Mouse (Mus musculus): Measurements from ENCODE around the gene Casp6. TPM values are rescaled to one million over a fixed set of nuclear protein-coding genes. Genes with fewer than 3 reads are reported as not detected.

The Casp6 gene
- polyA plus RNA-seq, 1 experiment from 2014 or later: 62.3 TPM

DNA sequence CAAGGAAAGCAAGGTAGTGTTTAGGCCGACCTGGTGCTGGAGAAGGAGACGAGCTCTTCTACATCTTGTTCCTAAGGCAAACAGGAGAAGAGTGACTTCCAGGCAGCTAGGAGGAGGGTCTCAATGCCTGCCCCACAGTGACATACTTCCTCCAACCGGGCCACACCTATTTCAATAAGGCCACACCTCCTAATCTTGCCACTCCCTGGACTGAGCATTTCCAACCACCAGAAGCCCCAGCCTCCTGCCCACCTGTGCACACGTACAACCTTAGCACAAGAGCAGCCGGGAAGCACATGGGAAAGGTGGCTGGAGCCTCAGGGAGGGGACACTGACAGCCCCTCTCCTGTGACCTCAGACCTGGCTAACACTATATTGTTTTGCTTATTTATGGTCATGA lies 9.2 kb upstream of the Casp6 start:
- H3K9ac ChIP-seq: no peak overlapping the region
- no peak overlapping the region for H3K4me3 ChIP-seq
- H3K4me2 ChIP-seq (replicated peaks): no peak overlapping the region
- ATAC-seq (ENCODE audit: low FRiP score): no peak
- H3K9me3 ChIP-seq (replicated peaks): no peaks in the 10 kb centered on the region
- WGBS: 84% methylated on average over 5 of the region's 5 CpGs
- H3K4me1 ChIP-seq: no peaks in the 10 kb centered on the region
- H3K36me3 ChIP-seq: peaks cover 17% of the 10 kb centered on the region
- H3K27ac ChIP-seq: no peak overlapping the region
- H3K27me3 ChIP-seq: no peaks in the 10 kb centered on the region

DNA sequence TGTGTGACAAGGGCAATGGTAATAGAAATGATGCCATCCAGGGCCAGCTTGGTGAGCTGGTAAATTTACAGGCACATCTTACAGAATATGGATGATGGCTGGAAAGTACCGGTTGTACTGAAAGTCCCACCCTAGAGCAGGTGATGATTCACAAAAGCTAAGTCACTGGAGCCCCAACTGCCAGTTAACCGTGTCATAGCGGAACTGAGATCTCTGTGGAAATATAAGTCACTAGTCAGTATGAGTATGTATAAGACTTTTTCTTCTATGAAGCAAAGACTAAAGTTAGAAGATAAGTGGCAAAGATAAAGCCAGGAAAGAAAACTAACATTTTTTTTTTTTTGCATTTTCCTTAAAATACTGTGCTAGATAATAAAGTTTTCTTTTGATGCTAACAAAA lies 8.1 kb upstream of the Casp6 start:
- Histone ChIP-seq H3K27me3 (no peaks in the 10 kb centered on the region), H3K9me3 (replicated peaks) (no peaks in the 10 kb centered on the region), H3K36me3 (peaks cover 17% of the 10 kb centered on the region), H3K27ac (no peak overlapping the region), H3K4me2 (replicated peaks) (no peak overlapping the region), H3K9ac (no peak overlapping the region), H3K4me3 (no peak overlapping the region), H3K4me1 (no peaks in the 10 kb centered on the region)
- WGBS: 89% methylated on average over 3 of the region's 3 CpGs
- ATAC-seq (ENCODE audit: low FRiP score): no peak

DNA sequence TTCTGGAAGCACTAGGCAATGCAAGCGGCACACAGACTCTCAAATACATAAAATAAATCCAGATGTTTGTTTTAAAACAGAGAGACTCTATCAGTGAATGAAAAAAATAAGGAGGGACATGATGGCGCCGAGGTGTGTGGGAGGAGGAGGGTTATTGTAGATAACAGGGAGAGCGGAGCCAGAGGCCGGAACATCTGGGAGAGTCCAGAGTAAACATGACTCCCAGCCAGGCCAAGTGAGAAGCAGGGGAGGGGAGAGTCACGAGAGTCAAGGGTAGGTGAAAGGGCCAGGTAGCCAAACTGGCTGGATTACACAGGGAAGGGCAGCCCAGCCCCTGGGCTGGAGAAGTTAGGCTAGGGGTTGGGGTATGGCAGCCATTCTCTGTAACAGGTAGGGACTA lies 4.6 kb upstream of the Casp6 start:
- peaks cover 2% of the 10 kb centered on the region; the same call in 1 of the 2 replicates for H3K4me1 ChIP-seq
- H3K4me3 ChIP-seq: no peak overlapping the region
- H3K9me3 ChIP-seq (replicated peaks): no peaks in the 10 kb centered on the region
- no peak overlapping the region for H3K9ac ChIP-seq
- H3K27me3 ChIP-seq: no peaks in the 10 kb centered on the region
- H3K4me2 ChIP-seq (replicated peaks): no peak overlapping the region
- WGBS: 82% methylated on average over 6 of the region's 6 CpGs
- H3K27ac ChIP-seq: no peak overlapping the region
- no peak for ATAC-seq (ENCODE audit: low FRiP score)
- peaks cover 6% of the 10 kb centered on the region; the same call in 1 of the 2 replicates for H3K36me3 ChIP-seq

DNA sequence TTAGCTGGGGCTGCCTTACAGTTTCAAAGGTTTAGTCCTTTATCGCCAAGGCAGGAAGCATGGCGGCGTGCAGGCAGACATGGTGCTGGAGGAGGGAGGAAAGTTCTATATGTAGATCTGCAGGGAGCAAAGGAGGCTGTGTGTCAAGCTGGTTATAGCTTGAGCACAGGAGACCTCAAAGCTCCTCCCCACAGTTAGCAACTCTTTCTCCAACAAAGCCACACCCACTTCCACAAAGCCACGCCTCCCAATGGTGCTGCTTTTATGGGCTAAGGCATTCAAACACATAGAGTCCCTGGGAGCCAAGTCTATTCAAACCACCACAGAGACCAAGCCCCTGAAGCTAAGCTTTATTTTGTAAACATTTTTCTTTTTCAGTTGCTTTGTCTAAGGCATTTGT lies 2.3 kb upstream of the Casp6 start:
- H3K4me1 ChIP-seq: peaks cover 13% of the 10 kb centered on the region
- no peaks in the 10 kb centered on the region for H3K27me3 ChIP-seq
- no peak overlapping the region for H3K4me3 ChIP-seq
- H3K27ac ChIP-seq: no peak overlapping the region
- ATAC-seq (ENCODE audit: low FRiP score): no peak
- H3K9ac ChIP-seq: no peak overlapping the region
- 62% methylated on average over 4 of the region's 4 CpGs for WGBS
- H3K4me2 ChIP-seq (replicated peaks): no peak overlapping the region
- H3K9me3 ChIP-seq (replicated peaks): no peaks in the 10 kb centered on the region
- no peaks in the 10 kb centered on the region for H3K36me3 ChIP-seq

DNA sequence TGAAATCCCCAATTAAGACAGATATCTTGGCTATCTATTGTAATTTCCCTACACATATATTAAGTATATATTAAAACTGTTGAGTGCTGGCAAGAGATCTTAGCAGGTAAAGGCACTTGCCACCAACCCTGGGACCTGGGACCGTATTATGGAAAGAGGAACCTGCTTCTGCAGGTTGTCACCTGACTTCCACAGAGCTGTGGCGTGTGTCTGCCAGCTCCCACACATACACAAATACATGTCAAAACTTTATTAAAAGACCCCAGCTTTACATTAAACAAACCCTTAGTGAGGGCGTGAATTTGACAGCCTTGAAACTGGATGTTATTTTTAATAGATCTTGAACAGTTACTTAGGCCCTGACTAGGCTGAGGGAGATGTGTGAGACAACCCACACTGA lies 2.1 kb downstream of the Casp6 start:
- 93% methylated on average over 3 of the region's 3 CpGs for WGBS
- H3K9ac ChIP-seq: no peak overlapping the region
- no peak overlapping the region for H3K4me3 ChIP-seq
- no peak overlapping the region for H3K4me2 ChIP-seq (replicated peaks)
- H3K36me3 ChIP-seq: 0 out of 2 replicates have a peak, but pooled peaks cover 1% of the 10 kb centered on the region
- ATAC-seq (ENCODE audit: low FRiP score): no peak
- H3K27me3 ChIP-seq: no peaks in the 10 kb centered on the region
- peaks cover 13% of the 10 kb centered on the region for H3K4me1 ChIP-seq
- H3K27ac ChIP-seq: no peak overlapping the region
- H3K9me3 ChIP-seq (replicated peaks): no peaks in the 10 kb centered on the region

DNA sequence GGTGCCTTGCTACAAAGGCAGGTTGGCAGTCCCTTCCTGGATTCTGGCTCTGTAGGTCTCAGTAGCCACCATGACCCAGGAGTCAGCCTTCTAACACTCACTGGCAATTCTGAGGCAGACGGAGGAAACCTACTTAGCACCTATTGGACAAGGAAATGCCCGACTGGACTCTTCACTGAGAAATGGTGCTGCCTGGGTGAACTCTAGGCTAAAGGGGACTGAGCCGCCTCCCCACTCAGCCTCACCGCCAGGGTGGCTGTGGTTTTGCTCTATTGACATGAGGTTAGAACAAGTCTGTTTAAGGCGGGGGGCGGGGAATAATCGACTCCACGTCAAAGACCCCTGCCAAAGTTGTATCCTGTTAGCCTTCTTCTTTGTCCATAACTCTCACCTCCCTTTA lies 2.6 kb downstream of the Casp6 start:
- 89% methylated on average over 8 of the region's 8 CpGs for WGBS
- no peak overlapping the region for H3K4me2 ChIP-seq (replicated peaks)
- ATAC-seq (ENCODE audit: low FRiP score): no peak

DNA sequence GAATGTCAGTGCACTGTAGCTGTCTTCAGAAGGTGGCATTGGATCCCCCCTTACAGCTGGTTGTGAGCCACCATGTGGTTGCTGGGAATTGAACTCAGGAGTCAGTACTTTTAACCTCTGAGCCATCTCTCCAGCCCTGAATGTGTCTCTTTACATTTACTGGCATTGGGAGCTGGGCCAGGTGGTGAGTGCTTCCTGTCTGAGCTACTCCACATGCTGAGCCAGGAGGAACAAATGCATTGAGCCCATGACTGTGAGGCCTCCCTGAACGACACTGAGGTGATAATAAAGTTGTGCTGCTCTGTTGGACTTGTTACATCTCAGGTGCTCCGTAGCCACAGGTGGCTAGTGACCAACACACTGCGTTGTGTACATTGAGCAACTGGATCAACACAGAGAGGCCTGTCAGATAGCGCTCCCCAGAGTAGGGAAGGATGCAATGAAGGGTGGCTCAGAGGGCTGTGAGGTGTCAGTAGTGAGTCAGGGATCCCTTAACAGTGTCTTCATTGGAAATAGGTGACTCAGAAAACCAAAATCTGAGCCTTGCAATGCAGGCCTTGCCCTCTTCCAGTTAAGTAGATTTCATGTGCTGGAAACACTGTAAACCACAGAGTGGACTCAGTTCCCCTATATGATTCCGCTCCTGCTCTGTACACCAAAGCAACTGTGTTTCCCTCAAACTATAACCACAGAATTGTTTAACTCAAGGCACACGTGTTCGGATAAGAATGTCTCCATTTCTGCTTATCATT lies 3.3 kb downstream of the Casp6 start:
- H3K36me3 ChIP-seq: peaks cover 13% of the 10 kb centered on the region
- H3K9ac ChIP-seq: no peak overlapping the region
- H3K27me3 ChIP-seq: no peaks in the 10 kb centered on the region
- H3K4me1 ChIP-seq: peaks cover 13% of the 10 kb centered on the region
- no peak overlapping the region for H3K27ac ChIP-seq
- 90% methylated on average over 7 of the region's 7 CpGs for WGBS
- no peak overlapping the region for H3K4me2 ChIP-seq (replicated peaks)
- H3K4me3 ChIP-seq: no peak overlapping the region
- no peak for ATAC-seq (ENCODE audit: low FRiP score)
- H3K9me3 ChIP-seq (replicated peaks): no peaks in the 10 kb centered on the region

More for the DNA sequence above, 2.6 kb downstream of the Casp6 start:
- H3K9me3 ChIP-seq (replicated peaks): no peaks in the 10 kb centered on the region
- peaks cover 6% of the 10 kb centered on the region for H3K36me3 ChIP-seq
- H3K27me3 ChIP-seq: no peaks in the 10 kb centered on the region
- H3K4me1 ChIP-seq: peaks cover 13% of the 10 kb centered on the region
- no peak overlapping the region for H3K27ac ChIP-seq
- no peak overlapping the region for H3K4me3 ChIP-seq
- H3K9ac ChIP-seq: no peak overlapping the region

DNA sequence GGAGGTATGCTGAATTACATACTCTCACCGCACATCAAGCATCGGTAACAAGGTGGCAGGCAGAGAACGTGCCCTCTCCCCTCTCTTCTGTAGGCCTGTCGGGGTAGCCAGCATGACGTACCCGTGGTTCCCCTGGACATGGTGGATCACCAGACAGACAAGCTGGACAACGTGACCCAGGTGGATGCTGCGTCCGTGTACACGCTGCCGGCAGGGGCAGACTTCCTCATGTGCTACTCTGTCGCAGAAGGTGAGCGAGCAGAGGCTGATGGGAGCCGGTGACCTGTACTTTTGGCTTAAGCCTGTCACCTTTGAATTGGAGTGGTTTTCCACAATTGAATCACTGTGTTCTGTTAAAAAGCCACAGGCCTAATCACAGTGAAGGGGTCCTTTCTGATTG lies 10.8 kb downstream of the Casp6 start:
- H3K9me3 ChIP-seq (replicated peaks): no peaks in the 10 kb centered on the region
- WGBS: 91% methylated on average over 14 of the region's 14 CpGs
- H3K27ac ChIP-seq: no peak overlapping the region
- no peak overlapping the region for H3K4me2 ChIP-seq (replicated peaks)
- no peak overlapping the region for H3K9ac ChIP-seq
- peaks cover 41% of the 10 kb centered on the region for H3K36me3 ChIP-seq
- no peak overlapping the region for H3K4me3 ChIP-seq
- H3K4me1 ChIP-seq: no peaks in the 10 kb centered on the region
- H3K27me3 ChIP-seq: no peaks in the 10 kb centered on the region
- no peak for ATAC-seq (ENCODE audit: low FRiP score)

DNA sequence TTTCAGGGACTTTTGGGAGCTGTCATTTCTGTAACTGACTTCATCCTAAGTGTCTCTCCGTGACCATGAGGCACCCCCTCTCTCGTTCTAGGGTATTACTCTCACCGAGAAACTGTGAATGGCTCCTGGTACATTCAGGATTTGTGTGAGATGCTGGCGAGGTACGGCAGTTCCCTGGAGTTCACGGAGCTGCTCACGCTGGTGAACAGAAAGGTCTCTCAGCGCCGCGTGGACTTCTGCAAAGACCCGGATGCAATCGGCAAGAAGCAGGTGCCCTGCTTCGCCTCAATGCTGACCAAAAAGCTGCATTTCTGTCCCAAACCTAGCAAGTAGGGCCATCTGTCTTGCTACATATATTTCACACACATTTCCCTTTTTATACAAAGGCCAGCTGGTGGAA lies 12.0 kb downstream of the Casp6 start:
- Histone ChIP-seq H3K4me1 (no peaks in the 10 kb centered on the region), H3K36me3 (peaks cover 41% of the 10 kb centered on the region), H3K9ac (no peak overlapping the region), H3K9me3 (replicated peaks) (no peaks in the 10 kb centered on the region), H3K4me2 (replicated peaks) (no peak overlapping the region), H3K27ac (no peak overlapping the region), H3K4me3 (no peak overlapping the region), H3K27me3 (no peaks in the 10 kb centered on the region)
- 96% methylated on average over 13 of the region's 13 CpGs for WGBS
- ATAC-seq (ENCODE audit: low FRiP score): no peak

DNA sequence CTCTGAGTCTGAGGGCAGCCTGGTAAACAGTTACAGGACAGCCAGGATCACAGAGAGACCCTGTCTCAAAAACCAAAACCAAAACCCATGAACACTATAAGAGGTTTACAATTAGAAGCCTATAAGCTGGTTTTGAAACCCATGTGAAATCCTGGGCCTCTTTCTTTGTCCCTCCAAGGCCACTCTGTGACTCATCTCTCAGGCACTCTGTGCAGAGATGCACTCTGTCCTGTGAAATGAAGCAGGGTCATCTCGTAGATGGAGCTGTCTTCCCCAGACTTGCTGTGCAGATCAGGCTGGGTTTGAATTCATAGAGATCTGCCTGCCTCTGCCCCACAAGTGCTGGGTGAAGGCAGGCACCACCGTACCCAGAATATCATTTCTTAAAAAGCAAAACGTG lies 16.2 kb downstream of the Casp6 start:
- Histone ChIP-seq H3K4me1 (no peaks in the 10 kb centered on the region), H3K36me3 (peaks cover 11% of the 10 kb centered on the region), H3K4me3 (no peak overlapping the region), H3K27me3 (no peaks in the 10 kb centered on the region), H3K9ac (no peak overlapping the region), H3K4me2 (replicated peaks) (no peak overlapping the region), H3K9me3 (replicated peaks) (no peaks in the 10 kb centered on the region), H3K27ac (no peak overlapping the region)
- WGBS: 82% methylated on average over 3 of the region's 3 CpGs
- ATAC-seq (ENCODE audit: low FRiP score): no peak

DNA sequence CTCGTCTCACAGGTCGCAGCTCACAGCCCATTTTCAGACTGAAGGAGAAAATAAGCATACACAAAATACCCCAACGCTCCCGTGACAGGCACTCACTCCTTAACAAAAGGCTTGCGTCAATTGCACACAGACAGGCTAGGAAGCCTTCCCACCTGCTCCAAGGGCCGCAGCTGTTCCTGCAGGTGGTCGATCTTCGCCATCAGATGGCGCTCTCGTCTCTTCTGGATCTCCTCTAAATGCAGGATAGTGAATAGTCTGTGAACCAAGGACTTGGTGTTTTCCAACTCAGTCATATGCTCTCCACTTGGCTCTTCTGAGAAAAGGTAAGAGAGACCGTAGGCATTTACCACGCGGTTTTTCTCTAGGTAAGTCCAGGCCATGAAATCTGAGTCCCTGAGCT lies 17.2 kb downstream of the Casp6 start:
- Histone ChIP-seq H3K27ac (no peak overlapping the region), H3K9me3 (replicated peaks) (no peaks in the 10 kb centered on the region), H3K4me1 (no peaks in the 10 kb centered on the region), H3K9ac (no peak overlapping the region), H3K36me3 (peaks cover 3% of the 10 kb centered on the region; the same call in 1 of the 2 replicates), H3K4me2 (replicated peaks) (no peak overlapping the region; the same call in 1 of the 2 replicates), H3K27me3 (no peaks in the 10 kb centered on the region), H3K4me3 (no peak overlapping the region)
- peak; percentile 73 for ATAC-seq (ENCODE audit: low FRiP score)
- WGBS: 16% methylated on average over 13 of the region's 13 CpGs

DNA sequence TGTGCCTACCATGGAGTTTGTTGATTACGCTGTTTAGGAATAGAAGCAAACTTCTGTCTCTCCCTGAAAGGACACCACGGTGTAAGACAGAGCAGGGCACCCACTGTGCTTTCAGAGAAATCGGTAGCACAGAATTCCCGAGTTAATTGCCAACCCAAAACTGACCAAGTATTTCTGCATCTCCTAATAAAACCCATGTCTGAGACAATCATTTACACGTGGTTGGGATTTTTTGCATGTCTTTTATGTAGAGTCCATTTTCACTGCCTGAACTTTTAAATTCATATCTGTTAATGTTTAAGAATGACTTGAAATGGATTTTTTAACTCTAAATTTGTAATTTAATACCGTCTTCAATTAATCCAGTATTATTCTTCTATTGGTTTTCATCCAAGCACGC lies 22.4 kb downstream of the Casp6 start:
- Histone ChIP-seq H3K9me3 (replicated peaks) (no peaks in the 10 kb centered on the region), H3K4me2 (replicated peaks) (no peak overlapping the region), H3K36me3 (no peaks in the 10 kb centered on the region), H3K4me3 (no peak overlapping the region), H3K4me1 (no peaks in the 10 kb centered on the region), H3K9ac (no peak overlapping the region), H3K27ac (no peak overlapping the region), H3K27me3 (no peaks in the 10 kb centered on the region)
- no peak for ATAC-seq (ENCODE audit: low FRiP score)
- 93% methylated on average over 7 of the region's 7 CpGs for WGBS

DNA sequence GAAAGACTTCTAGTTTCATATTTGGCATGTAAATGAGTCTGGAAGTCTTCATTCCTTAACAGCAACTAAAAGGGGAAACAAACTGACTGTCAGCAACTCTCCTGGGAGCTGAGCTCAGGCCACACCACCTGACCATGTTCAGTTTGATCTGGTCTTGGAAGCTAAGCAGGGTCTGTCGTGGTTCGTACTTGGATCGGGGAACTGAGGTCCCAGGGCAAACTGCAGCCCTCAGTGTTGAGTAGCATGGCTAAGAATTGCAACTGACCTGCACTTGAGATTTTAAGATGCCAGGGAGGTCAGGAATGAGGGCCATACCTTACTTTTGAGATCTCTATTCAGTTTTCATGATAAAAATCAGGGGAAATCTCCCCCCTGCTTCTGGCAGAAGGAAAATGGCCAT lies 24.6 kb downstream of the Casp6 start:
- WGBS: 87% methylated on average over 3 of the region's 3 CpGs

More for the DNA sequence above, 24.6 kb downstream of the Casp6 start:
- Histone ChIP-seq H3K27me3 (no peaks in the 10 kb centered on the region), H3K9ac (no peak overlapping the region), H3K4me2 (replicated peaks) (no peak overlapping the region), H3K27ac (no peak overlapping the region), H3K9me3 (replicated peaks) (no peaks in the 10 kb centered on the region), H3K4me3 (no peak overlapping the region), H3K36me3 (no peaks in the 10 kb centered on the region), H3K4me1 (no peaks in the 10 kb centered on the region)
- no peak for ATAC-seq (ENCODE audit: low FRiP score)
